Comparison of ENCODE assay signal across 26 mouse cellular contexts in genomic region chr5:36391751-36392150, GRCm38 (mm10). TPM values are rescaled to one million over a fixed set of nuclear protein-coding genes. Genes with fewer than 3 reads are reported as not detected.
DNase-seq lines count a peak whose midpoint lies in the region; ATAC-seq and TF ChIP-seq lines count a peak whose summit lies in the region.
"Had no signal": no experiment of that assay in that cellular context is flagged by ENCODE, and none has a peak within 500 bp of the region (broad histone marks: within the 10 kb centered on the region; RNA-seq: fewer than 3 reads in every experiment).

No protein-coding gene starts in this region.

- no peaks in the 10 kb centered on the region for H3K9me3 ChIP-seq in hindbrain, embryonic 10.5 days
- H3K9me3 ChIP-seq in hindbrain, postnatal 0 days (ENCODE audit: low read length), result no peaks in the 10 kb centered on the region
- no peaks in the 10 kb centered on the region for H3K9me3 ChIP-seq in lung, embryonic 15.5 days
- no peaks in the 10 kb centered on the region for H3K9me3 ChIP-seq in liver, embryonic 11.5 days (ENCODE audit: control insufficient read depth, low read length)
- H3K9me3 ChIP-seq: embryonic facial prominence, embryonic 13.5 days; embryonic facial prominence, embryonic 15.5 days; forebrain, embryonic 10.5 days; forebrain, embryonic 12.5 days had no signal

- no peaks in the 10 kb centered on the region for H3K36me3 ChIP-seq in hindbrain, embryonic 10.5 days
- no peaks in the 10 kb centered on the region for H3K36me3 ChIP-seq in hindbrain, postnatal 0 days (ENCODE audit: insufficient read depth, low read length)
- H3K36me3 ChIP-seq in lung, embryonic 15.5 days, result no peaks in the 10 kb centered on the region
- no peaks in the 10 kb centered on the region for H3K36me3 ChIP-seq in myocyte (ENCODE audit: control insufficient read depth, insufficient read depth)
- no peaks in the 10 kb centered on the region for H3K36me3 ChIP-seq in liver, embryonic 11.5 days (ENCODE audit: control insufficient read depth, insufficient read depth, low read length)
- H3K36me3 ChIP-seq: embryonic facial prominence, embryonic 13.5 days; embryonic facial prominence, embryonic 15.5 days; forebrain, embryonic 10.5 days; forebrain, embryonic 12.5 days had no signal

- DNase-seq in hindbrain, embryonic 10.5 days (ENCODE audit: low spot score), result no peak
- no peak for DNase-seq in hindbrain, postnatal 0 days (ENCODE audit: low spot score)
- DNase-seq in lung, postnatal 36 days, result no peak
- DNase-seq in right cerebral cortex, postnatal 25 days, result peak; percentile 2
- no peak for DNase-seq in right cerebral cortex, postnatal 14 days
- DNase-seq in liver, embryonic 11.5 days (ENCODE audit: low spot score), result no peak
- DNase-seq: adrenal gland, adult 2 months; adrenal gland, postnatal 10 days; adrenal gland, postnatal 25 days; cerebellum, adult 11 months; cerebellum, adult 18-20 months; cerebellum, adult 8-10 months; cerebellum, adult 9-11 months; cerebellum, postnatal 14 days; cerebellum, postnatal 36 days; embryo, embryonic 11 days had no signal

- WGBS in hindbrain, embryonic 10.5 days, result 88% methylated on average over 4 of the region's 4 CpGs
- WGBS in hindbrain, postnatal 0 days, result 76% methylated on average over 4 of the region's 4 CpGs
- 88% methylated on average over 4 of the region's 4 CpGs for WGBS in lung, embryonic 15.5 days
- WGBS in liver, embryonic 11.5 days, result 81% methylated on average over 4 of the region's 4 CpGs

- H3K27ac ChIP-seq in hindbrain, embryonic 10.5 days, result 0 out of 2 replicates have a peak overlapping the region, but pooled peaks have one; percentile 19
- H3K27ac ChIP-seq in hindbrain, postnatal 0 days, result no peak overlapping the region
- H3K27ac ChIP-seq in lung, embryonic 15.5 days, result peak overlapping the region; percentile 95
- H3K27ac ChIP-seq in liver, embryonic 11.5 days (ENCODE audit: low read depth, low read length), result no peak overlapping the region
- H3K27ac ChIP-seq: embryonic facial prominence, embryonic 13.5 days; embryonic facial prominence, embryonic 15.5 days; forebrain, embryonic 10.5 days; forebrain, embryonic 12.5 days had no signal

- peaks cover 30% of the 10 kb centered on the region for H3K27me3 ChIP-seq in hindbrain, embryonic 10.5 days (ENCODE audit: insufficient read depth, poor library complexity, severe bottlenecking)
- H3K27me3 ChIP-seq in hindbrain, postnatal 0 days (ENCODE audit: insufficient read depth, low read length), result no peaks in the 10 kb centered on the region
- no peaks in the 10 kb centered on the region for H3K27me3 ChIP-seq in lung, embryonic 15.5 days
- no peaks in the 10 kb centered on the region for H3K27me3 ChIP-seq in myocyte (ENCODE audit: control insufficient read depth, insufficient read depth, insufficient read length)
- H3K27me3 ChIP-seq in liver, embryonic 11.5 days (replicated peaks; ENCODE audit: control insufficient read depth, insufficient read depth, low read length), result peaks cover 8% of the 10 kb centered on the region
- H3K27me3 ChIP-seq: embryonic facial prominence, embryonic 15.5 days had no signal

- H3K9ac ChIP-seq in hindbrain, postnatal 0 days (replicated peaks; ENCODE audit: low read length), result no peak overlapping the region
- no peak overlapping the region for H3K9ac ChIP-seq in lung, embryonic 15.5 days
- no peak overlapping the region for H3K9ac ChIP-seq in liver, embryonic 11.5 days (ENCODE audit: low read depth, low read length)
- H3K9ac ChIP-seq: embryonic facial prominence, embryonic 13.5 days; embryonic facial prominence, embryonic 15.5 days; forebrain, embryonic 12.5 days had no signal

- H3K4me3 ChIP-seq in hindbrain, embryonic 10.5 days, result no peak overlapping the region
- H3K4me3 ChIP-seq in hindbrain, postnatal 0 days (ENCODE audit: low read length), result no peak overlapping the region
- no peak overlapping the region for H3K4me3 ChIP-seq in lung, embryonic 15.5 days
- no peak overlapping the region for H3K4me3 ChIP-seq in myocyte
- H3K4me3 ChIP-seq in liver, embryonic 11.5 days (ENCODE audit: low read depth, low read length), result no peak overlapping the region
- H3K4me3 ChIP-seq: embryonic facial prominence, embryonic 13.5 days; embryonic facial prominence, embryonic 15.5 days; erythroblast, embryonic 14.5 days; forebrain, embryonic 10.5 days; forebrain, embryonic 12.5 days had no signal

- H3K4me2 ChIP-seq in hindbrain, postnatal 0 days (ENCODE audit: low read depth, low read length), result no peak overlapping the region
- H3K4me2 ChIP-seq in lung, embryonic 15.5 days, result no peak overlapping the region
- H3K4me2 ChIP-seq in myocyte (ENCODE audit: low read depth), result no peak overlapping the region
- H3K4me2 ChIP-seq in liver, embryonic 11.5 days, result no peak overlapping the region
- H3K4me2 ChIP-seq: embryonic facial prominence, embryonic 13.5 days; embryonic facial prominence, embryonic 15.5 days; forebrain, embryonic 12.5 days had no signal

- H3ac ChIP-seq in myocyte (ENCODE audit: control insufficient read depth, insufficient read length), result no peak overlapping the region

- TF ChIP-seq CTCF in hindbrain, postnatal 0 days (IDR thresholded peaks at IDR 0.05; ENCODE audit: low read depth), result no peak

- H3K79me2 ChIP-seq in myocyte (ENCODE audit: control insufficient read depth, insufficient read depth), result peaks cover 85% of the 10 kb centered on the region

- TF ChIP-seq POLR2A in myocyte (IDR thresholded peaks at IDR 0.05; ENCODE audit: insufficient read length, low read depth), result no peak

- H3K4me1 ChIP-seq in hindbrain, embryonic 10.5 days (replicated peaks), result peaks cover 38% of the 10 kb centered on the region
- H3K4me1 ChIP-seq in hindbrain, postnatal 0 days (ENCODE audit: insufficient read depth, low read length), result peaks cover 37% of the 10 kb centered on the region
- peaks cover 82% of the 10 kb centered on the region for H3K4me1 ChIP-seq in lung, embryonic 15.5 days
- H3K4me1 ChIP-seq in liver, embryonic 11.5 days (replicated peaks; ENCODE audit: control insufficient read depth, insufficient read depth, low read length), result no peaks in the 10 kb centered on the region; the same call in 1 of the 2 replicates

- no peak for ATAC-seq in hindbrain, postnatal 0 days
- ATAC-seq in lung, embryonic 15.5 days (ENCODE audit: borderline replicate concordance, extremely low read depth, low FRiP score, low TSS enrichment), result no peak
- ATAC-seq in liver, embryonic 11.5 days (replicated peaks; ENCODE audit: low FRiP score), result no peak
- ATAC-seq: forebrain, embryonic 14.5 days had no signal

TF ChIP-seq in myocyte, 11 proteins besides CTCF, POLR2A, EP300 and RAD21:
- TF ChIP-seq E2F4 (IDR thresholded peaks at IDR 0.05; ENCODE audit: insufficient read depth), result no peak
- TF ChIP-seq TCF3 (IDR thresholded peaks at IDR 0.05; ENCODE audit: insufficient read length, low read depth), result peak; percentile 2
- TF ChIP-seq MYOG (IDR thresholded peaks at IDR 0.05; ENCODE audit: control insufficient read depth in 1 of 3, insufficient read depth in 1 of 3, insufficient read length in 2 of 3, low read depth in 2 of 3), result peak in 2 of 3 experiments; percentile 56 to 84
- no peak for TF ChIP-seq POLR2AphosphoS2 (IDR thresholded peaks at IDR 0.05; ENCODE audit: insufficient read length, low read depth)
- no peak for TF ChIP-seq SRF (IDR thresholded peaks at IDR 0.05; ENCODE audit: control insufficient read depth, insufficient read length, low read depth)
- TF ChIP-seq REST (IDR thresholded peaks at IDR 0.05; ENCODE audit: insufficient read depth, insufficient read length), result no peak
- peak; percentile 28 for TF ChIP-seq TCF12 (IDR thresholded peaks at IDR 0.05; ENCODE audit: insufficient read depth, poor library complexity, severe bottlenecking)
- no peak for TF ChIP-seq MAX (IDR thresholded peaks at IDR 0.05; ENCODE audit: low read depth)
- no peak for TF ChIP-seq USF1 (IDR thresholded peaks at IDR 0.05; ENCODE audit: low read depth)
- TF ChIP-seq MYOD1 (IDR thresholded peaks at IDR 0.05; ENCODE audit: control insufficient read depth in 1 of 3, insufficient read length in 2 of 3, low read depth in 2 of 3), result peak in 2 of 3 experiments; percentile 80 to 85
- no peak for TF ChIP-seq CEBPB (IDR thresholded peaks at IDR 0.05; ENCODE audit: insufficient read depth, poor library complexity, severe bottlenecking)
TF ChIP-seq in myocyte: peak in this region for 4.

RNA-seq across cellular contexts. Expression of gene Sorcs2, which starts 6.2 kb away (rescaled TPM):
- 7.5 and 10.5 TPM in 2 replicates for polyA plus RNA-seq in hindbrain, embryonic 10.5 days (2016; fragmentation: Nextera tagmentation; extraction: Ambion mirVana)
- total RNA-seq in hindbrain, postnatal 0 days (2014; rRNA removed), result 47.8 and 50.3 TPM in 2 replicates
- 11.5 and 12.4 TPM in 2 replicates for polyA plus RNA-seq in hindbrain, postnatal 0 days (2015; fragmentation: Nextera tagmentation; extraction: Ambion mirVana)
- 19.6 and 21.2 TPM in 2 replicates for polyA plus RNA-seq in lung, embryonic 15.5 days (2015; fragmentation: Nextera tagmentation; extraction: Ambion mirVana)
- polyA plus RNA-seq in myocyte (2012; fragmentation: generic; extraction: Trizol), result 58.2 TPM
- 2.2 and 2.4 TPM in 2 replicates for polyA plus RNA-seq in liver, embryonic 11.5 days (2014; fragmentation: Nextera tagmentation; extraction: Ambion mirVana)
- total RNA-seq: common myeloid progenitor, adult 5-6 weeks; MEL had no signal
- polyA plus RNA-seq: erythroblast, embryonic 14.5 days had no signal

Comparison
In these comparisons a context has a peak if more than half of its experiments do, and no peak if none do; other contexts are left out.
1. H3K27ac ChIP-seq: peak in hindbrain, embryonic 10.5 days (single experiment) and lung, embryonic 15.5 days (single experiment); none in hindbrain, postnatal 0 days (single experiment) and liver, embryonic 11.5 days (single experiment).